In the genomic region with DNA sequence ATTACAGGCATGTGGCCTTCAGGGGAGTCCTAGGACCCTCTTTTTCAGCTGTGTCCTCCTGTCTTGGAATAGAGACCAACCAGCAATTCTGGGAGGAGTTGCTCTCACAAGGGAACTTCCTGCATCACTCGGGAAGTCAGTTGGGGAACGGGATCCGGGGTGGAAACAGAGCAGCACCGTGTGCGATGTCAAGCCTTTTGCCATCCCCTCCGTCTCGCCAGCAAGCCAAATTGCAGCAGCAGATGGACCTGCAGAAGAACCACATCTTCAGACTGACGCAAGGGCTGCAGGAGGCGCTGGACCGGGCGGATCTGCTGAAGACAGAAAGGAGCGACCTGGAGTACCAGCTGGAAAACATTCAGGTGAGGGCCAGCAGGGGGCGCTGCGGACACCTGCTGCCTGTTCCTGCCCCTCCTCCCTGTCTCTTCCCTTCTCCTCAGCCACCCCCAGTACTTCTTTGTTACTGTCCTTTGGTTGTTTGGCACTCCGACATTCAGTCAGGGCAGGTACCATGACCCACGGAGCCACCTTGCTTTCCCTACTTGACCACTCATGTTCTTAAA, we compare ENCODE assay signal across 10 mouse cellular contexts. TPM values are rescaled to one million over a fixed set of nuclear protein-coding genes. Genes with fewer than 3 reads are reported as not detected.
DNase-seq lines count a peak whose midpoint lies in the region; ATAC-seq and TF ChIP-seq lines count a peak whose summit lies in the region.
"Had no signal": no experiment of that assay in that cellular context is flagged by ENCODE, and none has a peak within 500 bp of the region (broad histone marks: within the 10 kb centered on the region; RNA-seq: fewer than 3 reads in every experiment).

No protein-coding gene starts in this region.

- intact Hi-C loops in left cerebral cortex, postnatal 4 days (cut with DNase I): no loop called here

- peak; percentile 26 for DNase-seq in gastrocnemius, postnatal 25 days
- DNase-seq in gastrocnemius, adult 8-10 months (ENCODE audit: low spot score in 2 of 2): no peak
- peak; percentile 19 for DNase-seq in CH12.LX (ENCODE audit: extremely low read depth)
- peak; percentile 13 for DNase-seq in c-Kit-negative CD71-positive TER-119-positive erythroid progenitor cells, embryonic 14.5 days (ENCODE audit: low read depth, low spot score)
- peak; percentile 46 for DNase-seq in kidney, postnatal 0 days (ENCODE audit: low spot score)
- peak; percentile 22 for DNase-seq in neural tube, embryonic 10.5 days (ENCODE audit: extremely low spot score, low spot score)
- no peak for DNase-seq in left cerebral cortex, postnatal 4 days
- DNase-seq in ovary, postnatal 14 days (ENCODE audit: low spot score): no peak

- no peak for TF ChIP-seq EP300 in CH12.LX (IDR thresholded peaks at IDR 0.05; ENCODE audit: low read length)

- in situ Hi-C loops in CH12.LX (cut with MboI; ENCODE audit: low pct_ligation_motif_present, low pct_unique_long_range_greater_than_20kb, low sequenced_read_pairs): no loop called here

- H3K36me3 ChIP-seq in CH12.LX (replicated peaks in 1 of 2; ENCODE audit: control insufficient read depth in 1 of 2, insufficient read depth in 1 of 2, low read length in 1 of 2): peaks cover 41 to 93% of the 10 kb centered on the region in 2 experiments
- H3K36me3 ChIP-seq in kidney, postnatal 0 days (ENCODE audit: insufficient read depth, low read length): no peaks in the 10 kb centered on the region

- H3K9ac ChIP-seq in CH12.LX (ENCODE audit: insufficient read depth, low read depth): no peak overlapping the region
- H3K9ac ChIP-seq in kidney, postnatal 0 days (ENCODE audit: low read depth, low read length): no peak overlapping the region
- H3K9ac ChIP-seq: embryonic facial prominence, embryonic 12.5 days; liver, embryonic 15.5 days had no signal

- H3K27ac ChIP-seq in CH12.LX (ENCODE audit: insufficient read depth, low read depth): no peak overlapping the region
- H3K27ac ChIP-seq in kidney, postnatal 0 days: peak overlapping the region; percentile 70
- H3K27ac ChIP-seq: embryonic facial prominence, embryonic 12.5 days; liver, embryonic 15.5 days had no signal

- H3K9me3 ChIP-seq in CH12.LX (replicated peaks; ENCODE audit: low read length): no peaks in the 10 kb centered on the region
- H3K9me3 ChIP-seq in kidney, postnatal 0 days (replicated peaks; ENCODE audit: low read length): no peaks in the 10 kb centered on the region
- H3K9me3 ChIP-seq: embryonic facial prominence, embryonic 12.5 days; liver, embryonic 15.5 days had no signal

- TF ChIP-seq POLR2A in CH12.LX (IDR thresholded peaks at IDR 0.05; ENCODE audit: low read depth, low read length): no peak

- ATAC-seq in kidney, postnatal 0 days (replicated peaks; ENCODE audit: low FRiP score, low read depth): no peak

- no peaks in the 10 kb centered on the region for H3K79me2 ChIP-seq in CH12.LX (replicated peaks; ENCODE audit: control insufficient read depth, extremely low read depth, insufficient read depth, poor library complexity, severe bottlenecking)

- H3K27me3 ChIP-seq in CH12.LX (replicated peaks): no peaks in the 10 kb centered on the region
- H3K27me3 ChIP-seq in kidney, postnatal 0 days (ENCODE audit: insufficient read depth, low read length): no peaks in the 10 kb centered on the region
- H3K27me3 ChIP-seq: embryonic facial prominence, embryonic 12.5 days; liver, embryonic 15.5 days had no signal

- dilution Hi-C loops in CH12.LX (cut with MboI; ENCODE audit: extremely low pct_ligation_motif_present, extremely low pct_unique_long_range_greater_than_20kb, low sequenced_read_pairs): no loop called here

- peaks cover 4 to 6% of the 10 kb centered on the region in 2 experiments; a peak in 2 of 4 replicates for H3K4me1 ChIP-seq in CH12.LX (ENCODE audit: control insufficient read depth in 1 of 2, insufficient read depth in 2 of 2)
- H3K4me1 ChIP-seq in kidney, postnatal 0 days (replicated peaks; ENCODE audit: insufficient read depth, low read length): peaks cover 23% of the 10 kb centered on the region

- WGBS in kidney, postnatal 0 days: 66% methylated on average over 16 of the region's 16 CpGs

- peak; percentile 45 to 58 for TF ChIP-seq CTCF in CH12.LX (conservative IDR thresholded peaks at IDR 0.05 in 1 of 2, IDR thresholded peaks at IDR 0.05 in 1 of 2; ENCODE audit: low read depth in 2 of 2, low read length in 2 of 2)
- TF ChIP-seq CTCF in kidney, postnatal 0 days (IDR thresholded peaks at IDR 0.05; ENCODE audit: low read depth): peak; percentile 66

- H3K4me2 ChIP-seq in CH12.LX (ENCODE audit: insufficient read depth, low read depth, poor library complexity, severe bottlenecking): no peak overlapping the region
- no peak overlapping the region for H3K4me2 ChIP-seq in kidney, postnatal 0 days (ENCODE audit: low read length)
- H3K4me2 ChIP-seq: embryonic facial prominence, embryonic 12.5 days; liver, embryonic 15.5 days had no signal

- TF ChIP-seq RAD21 in CH12.LX (IDR thresholded peaks at IDR 0.05; ENCODE audit: low read depth, low read length): peak; percentile 6

- H3K4me3 ChIP-seq in CH12.LX (replicated peaks in 1 of 3; ENCODE audit: low read depth in 2 of 3, low read length in 2 of 3, poor library complexity in 1 of 3): no peak overlapping the region
- no peak overlapping the region for H3K4me3 ChIP-seq in kidney, postnatal 0 days (replicated peaks; ENCODE audit: low read depth, low read length)
- H3K4me3 ChIP-seq: embryonic facial prominence, embryonic 12.5 days; liver, embryonic 15.5 days had no signal

TF ChIP-seq in CH12.LX, 34 proteins besides CTCF, POLR2A, EP300 and RAD21:
- TF ChIP-seq GABPA (IDR thresholded peaks at IDR 0.05; ENCODE audit: insufficient replicate concordance, low read depth, low read length): no peak
- TF ChIP-seq CHD2 (IDR thresholded peaks at IDR 0.05; ENCODE audit: low read length): no peak
- peak; percentile 15; the same call in 1 of the 2 replicates for TF ChIP-seq SMC3 (IDR thresholded peaks at IDR 0.05; ENCODE audit: low read depth, low read length)

RNA-seq across cellular contexts. Expression of a gene that starts 45.1 kb away (rescaled TPM):
- 10 to 100 TPM in 1 of 2 experiments, 1 to 10 TPM in 1; 8.0 to 11.3 TPM for total RNA-seq in gastrocnemius, postnatal 25 days (2021)
- total RNA-seq in gastrocnemius, adult 8-10 months (2022): 10 to 100 TPM in 3 of 4 experiments, 1 to 10 TPM in 1; 9.8 to 11.3 (median 10.7) TPM
- 18.4 and 20.1 TPM in 2 replicates for total RNA-seq in CH12.LX (2012; rRNA removed)
- total RNA-seq in CH12.LX (2014; rRNA removed): 19.8 and 24.1 TPM in 2 replicates
- 23.6 and 26.8 TPM in 2 replicates for polyA plus RNA-seq in CH12.LX (2012; ENCODE audit: insufficient read length, low read depth)
- polyA plus RNA-seq in kidney, postnatal 0 days (2015; fragmentation: Nextera tagmentation; extraction: Ambion mirVana): 79.0 and 83.3 TPM in 2 replicates
- 10 to 100 TPM; 33.3 to 38.9 TPM for total RNA-seq in left cerebral cortex, postnatal 4 days (2021)

Comparison
In these comparisons a context has a peak if more than half of its experiments do, and no peak if none do; other contexts are left out.
1. DNase-seq: peak in gastrocnemius, postnatal 25 days (single experiment), CH12.LX (single experiment), c-Kit-negative CD71-positive TER-119-positive erythroid progenitor cells, embryonic 14.5 days (single experiment), kidney, postnatal 0 days (single experiment) and neural tube, embryonic 10.5 days (single experiment); none in gastrocnemius, adult 8-10 months (0 of 2), left cerebral cortex, postnatal 4 days (single experiment) and ovary, postnatal 14 days (single experiment).